Mouse (Mus musculus): ENCODE results near the gene Nrap.

GRCm38 (mm10) chr19:56393311-56393866 lies 3.6 kb upstream of the Nrap start:
- TF ChIP-seq CTCF (IDR thresholded peaks at IDR 0.05; ENCODE audit: low read depth) (no peak), EP300 (optimal IDR thresholded peaks at IDR 0.05) (no peak)

Measured in stomach, postnatal 0 days (tissue).